Mouse (Mus musculus): ENCODE data around the gene Litaf. TPM values are rescaled to one million over a fixed set of nuclear protein-coding genes. Genes with fewer than 3 reads are reported as not detected.
A peak's percentile ranks its signal among the peaks of the same experiment; 100 is the strongest.

Litaf gene
- total and polyA plus RNA-seq, 3 experiments, result 97.5 to 178 (median 154) TPM

DNA sequence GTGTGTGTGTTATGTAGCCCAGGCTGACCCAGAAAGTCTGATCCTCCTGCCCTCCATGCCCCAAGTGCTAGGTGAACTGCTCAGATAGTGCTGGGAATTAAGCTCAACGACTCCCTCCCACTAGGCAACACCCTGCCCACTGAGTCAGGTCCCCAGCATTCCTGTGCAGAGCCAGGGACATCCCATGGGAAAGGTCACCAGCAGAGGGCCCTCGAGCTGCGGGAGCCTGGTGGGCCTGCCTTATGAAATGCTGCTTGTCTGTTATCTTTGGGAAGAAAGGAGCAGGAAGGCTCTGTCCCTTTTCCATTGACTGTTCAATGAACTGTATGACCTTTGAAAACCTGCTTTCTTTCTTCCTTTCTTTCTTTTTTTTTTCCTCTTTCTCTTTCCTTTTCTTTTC, 114.4 kb downstream of the Litaf start:
- dilution Hi-C loops (cut with MboI; ENCODE audit: extremely low pct_ligation_motif_present, extremely low pct_unique_long_range_greater_than_20kb, low sequenced_read_pairs) (no loop called here), in situ Hi-C loops (cut with MboI; ENCODE audit: low pct_ligation_motif_present, low pct_unique_long_range_greater_than_20kb, low sequenced_read_pairs) (no loop called here)
- Histone ChIP-seq H3K9ac (ENCODE audit: insufficient read depth, low read depth) (no peak overlapping the region), H3K4me1 (ENCODE audit: control insufficient read depth in 1 of 2, insufficient read depth in 2 of 2) (peaks cover under 1 to 22% of the 10 kb centered on the region in 2 experiments), H3K9me3 (replicated peaks; ENCODE audit: low read length) (no peaks in the 10 kb centered on the region), H3K4me2 (ENCODE audit: insufficient read depth, low read depth, poor library complexity, severe bottlenecking) (no peak overlapping the region), H3K79me2 (replicated peaks; ENCODE audit: control insufficient read depth, extremely low read depth, insufficient read depth, poor library complexity, severe bottlenecking) (no peaks in the 10 kb centered on the region), H3K27me3 (replicated peaks) (no peaks in the 10 kb centered on the region), H3K4me3 (replicated peaks in 1 of 3; ENCODE audit: low read depth in 2 of 3, low read length in 2 of 3, poor library complexity in 1 of 3) (no peak overlapping the region), H3K36me3 (replicated peaks in 1 of 2; ENCODE audit: control insufficient read depth in 1 of 2, insufficient read depth in 1 of 2, low read length in 1 of 2) (peaks cover under 1 to 28% of the 10 kb centered on the region in 2 experiments), H3K27ac (ENCODE audit: insufficient read depth, low read depth) (no peak overlapping the region)
- no peak for DNase-seq (ENCODE audit: extremely low read depth)
- TF ChIP-seq CTCF (conservative IDR thresholded peaks at IDR 0.05 in 1 of 2, IDR thresholded peaks at IDR 0.05 in 1 of 2; ENCODE audit: low read depth in 2 of 2, low read length in 2 of 2) (peak in 1 of 2 experiments; percentile 56; a peak in 2 of 4 replicates), ZC3H11A (IDR thresholded peaks at IDR 0.05; ENCODE audit: low read depth, low read length) (no peak), SMC3 (IDR thresholded peaks at IDR 0.05; ENCODE audit: low read depth, low read length) (peak; percentile 68), POLR2AphosphoS2 (IDR thresholded peaks at IDR 0.05; ENCODE audit: low read depth, low read length) (no peak), JUN (IDR thresholded peaks at IDR 0.05; ENCODE audit: insufficient read depth, low read depth, low read length) (no peak), BHLHE40 (IDR thresholded peaks at IDR 0.05; ENCODE audit: low read depth, low read length) (no peak), RAD21 (IDR thresholded peaks at IDR 0.05; ENCODE audit: low read depth, low read length) (peak; percentile 48), USF2 (conservative IDR thresholded peaks at IDR 0.05; ENCODE audit: low read depth, low read length) (no peak), CHD1 (IDR thresholded peaks at IDR 0.05; ENCODE audit: low read depth, low read length) (no peak), GABPA (IDR thresholded peaks at IDR 0.05; ENCODE audit: insufficient replicate concordance, low read depth, low read length) (no peak), TBP (conservative IDR thresholded peaks at IDR 0.05; ENCODE audit: low read depth, low read length) (no peak), CHD2 (IDR thresholded peaks at IDR 0.05; ENCODE audit: low read length) (no peak), ELF1 (IDR thresholded peaks at IDR 0.05; ENCODE audit: low read depth, low read length) (no peak), UBTF (IDR thresholded peaks at IDR 0.05; ENCODE audit: low read depth, low read length) (no peak)

DNA sequence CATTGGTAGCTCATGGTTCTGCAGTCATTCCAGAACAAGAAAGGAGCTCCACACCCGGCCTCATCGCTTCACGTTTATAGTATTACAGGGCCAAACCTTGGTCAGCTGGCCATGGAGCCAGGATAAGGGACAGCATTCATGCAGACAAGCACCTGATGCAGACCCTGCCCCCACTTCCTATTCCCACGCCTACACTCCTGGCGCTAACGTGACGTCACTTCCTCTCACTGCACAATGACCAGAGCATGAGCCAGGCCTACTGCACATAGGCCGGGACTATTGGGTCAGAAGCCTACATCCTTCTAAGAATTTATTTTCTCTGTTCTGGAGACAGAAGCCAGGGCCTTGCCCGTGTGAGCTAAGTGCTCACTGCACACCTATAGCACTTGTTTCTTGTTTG, 115.4 kb downstream of the Litaf start:
- H3K79me2 ChIP-seq (replicated peaks; ENCODE audit: control insufficient read depth, extremely low read depth, insufficient read depth, poor library complexity, severe bottlenecking), result no peaks in the 10 kb centered on the region
- in situ Hi-C loops (cut with MboI; ENCODE audit: low pct_ligation_motif_present, low pct_unique_long_range_greater_than_20kb, low sequenced_read_pairs) (no loop called here), dilution Hi-C loops (cut with MboI; ENCODE audit: extremely low pct_ligation_motif_present, extremely low pct_unique_long_range_greater_than_20kb, low sequenced_read_pairs) (no loop called here)
- no peak overlapping the region for H3K27ac ChIP-seq (ENCODE audit: insufficient read depth, low read depth)
- H3K9me3 ChIP-seq (replicated peaks; ENCODE audit: low read length), result no peaks in the 10 kb centered on the region
- peaks cover 0 to 19% of the 10 kb centered on the region in 2 experiments for H3K36me3 ChIP-seq (replicated peaks in 1 of 2; ENCODE audit: control insufficient read depth in 1 of 2, insufficient read depth in 1 of 2, low read length in 1 of 2)
- no peak for DNase-seq (ENCODE audit: extremely low read depth)
- H3K9ac ChIP-seq (ENCODE audit: insufficient read depth, low read depth), result no peak overlapping the region
- no peaks in the 10 kb centered on the region for H3K27me3 ChIP-seq (replicated peaks)
- H3K4me2 ChIP-seq (ENCODE audit: insufficient read depth, low read depth, poor library complexity, severe bottlenecking), result no peak overlapping the region
- H3K4me3 ChIP-seq (replicated peaks in 1 of 3; ENCODE audit: low read depth in 2 of 3, low read length in 2 of 3, poor library complexity in 1 of 3), result no peak overlapping the region
- no peak for TF ChIP-seq EP300 (IDR thresholded peaks at IDR 0.05; ENCODE audit: low read length)
- TF ChIP-seq HCFC1 (IDR thresholded peaks at IDR 0.05; ENCODE audit: low read depth, low read length), result no peak
- no peak for TF ChIP-seq IRF4 (IDR thresholded peaks at IDR 0.05; ENCODE audit: low read depth, low read length)
- TF ChIP-seq UBTF (IDR thresholded peaks at IDR 0.05; ENCODE audit: low read depth, low read length), result no peak
- no peak for TF ChIP-seq TCF12 (IDR thresholded peaks at IDR 0.05; ENCODE audit: low read depth, low read length)
- no peak for TF ChIP-seq POLR2A (IDR thresholded peaks at IDR 0.05; ENCODE audit: low read depth, low read length)
- TF ChIP-seq RAD21 (IDR thresholded peaks at IDR 0.05; ENCODE audit: low read depth, low read length), result no peak
- H3K4me1 ChIP-seq (ENCODE audit: control insufficient read depth in 1 of 2, insufficient read depth in 2 of 2), result peaks cover 0 to 18% of the 10 kb centered on the region in 2 experiments; a peak in 2 of 4 replicates
